Mouse (Mus musculus) MEL (cell line): ENCODE measurements at regions not wholly inside any gene's neighbourhood (a gene's known extent, or its start where the extent isn't known, plus 50 kb on each side); places are given as distances from the start of the nearest gene placed in this dataset.
A peak's percentile ranks its signal among the peaks of the same experiment; 100 is the strongest.

Source experiments
- DNase-seq: peaks from one replicate; pipeline ENCODE4 v3.0.0; 2011; ENCODE audit warnings: low read depth, low spot score
- H3K27ac ChIP-seq: 2 replicates; pipeline ENCODE4 v1.5.1; 2012; ENCODE audit warnings: low read depth, mild to moderate bottlenecking, control low read depth, low read length, moderate library complexity; ENCODE audit not compliant: control insufficient read depth
- H3K27me3 ChIP-seq, 2 experiments: fragments of 150-350 bp in 1 of 2; sonication (generic) in 1 of 2; 2 replicates each; pipeline ENCODE4 v1.6.1; 2012; ENCODE audit warnings: low read length in 2 of 2, mild to moderate bottlenecking in 2 of 2, improper control_type of control experiment in 1 of 2, moderate library complexity in 1 of 2; ENCODE audit not compliant: insufficient read depth in 2 of 2, control insufficient read depth in 1 of 2
- H3K36me3 ChIP-seq, 2 experiments: 2 replicates each; pipeline ENCODE4 v1.6.1; 2012 to 2014; ENCODE audit warnings: low read length in 2 of 2, improper control_type of control experiment in 1 of 2, inconsistent platforms in 1 of 2, mild to moderate bottlenecking in 1 of 2; ENCODE audit not compliant: insufficient read depth in 2 of 2, control insufficient read depth in 1 of 2
- H3K4me1 ChIP-seq, 2 experiments: fragments of 150-350 bp in 1 of 2; sonication (generic) in 1 of 2; 2 replicates each; pipeline ENCODE4 v1.6.1; 2012; ENCODE audit warnings: low read length in 2 of 2, improper control_type of control experiment in 1 of 2, mild to moderate bottlenecking in 1 of 2; ENCODE audit not compliant: insufficient read depth in 2 of 2, control insufficient read depth in 1 of 2
- H3K4me3 ChIP-seq, 2 experiments: fragments of 150-350 bp in 1 of 2; sonication (generic) in 1 of 2; 2 replicates each; pipeline ENCODE4 v1.5.1; 2012; ENCODE audit warnings: low read depth in 2 of 2, low read length in 2 of 2, mild to moderate bottlenecking in 2 of 2, moderate library complexity in 2 of 2, control low read depth in 1 of 2, improper control_type of control experiment in 1 of 2; ENCODE audit not compliant: control insufficient read depth in 1 of 2, insufficient read depth in 1 of 2
- H3K79me2 ChIP-seq: 2 replicates; pipeline ENCODE4 v1.6.1; 2012; ENCODE audit warnings: mild to moderate bottlenecking, low read length, moderate library complexity; ENCODE audit not compliant: control insufficient read depth, poor library complexity, insufficient read depth
- H3K9ac ChIP-seq: 2 replicates; pipeline ENCODE4 v1.6.1; 2012; ENCODE audit warnings: low read depth, mild to moderate bottlenecking, control low read depth, low read length, moderate library complexity; ENCODE audit not compliant: control insufficient read depth, poor library complexity, severe bottlenecking
- H3K9me3 ChIP-seq: fragments of 150-350 bp; sonication (generic); replicated peaks from 2 replicates; pipeline ENCODE4 v1.6.1; 2012; ENCODE audit warnings: mild to moderate bottlenecking, low read length, improper control_type of control experiment, moderate library complexity; ENCODE audit not compliant: insufficient read depth
- CTCF ChIP-seq, 3 experiments: IDR thresholded peaks in 2 of 3; conservative IDR thresholded peaks in 1 of 3; 2 replicates each; pipeline ENCODE4 v1.5.1; 2011 to 2012; ENCODE audit warnings: low read length in 3 of 3, low read depth in 2 of 3, mild to moderate bottlenecking in 2 of 3, improper control_type of control experiment in 1 of 3, inconsistent platforms in 1 of 3, mixed read lengths in 1 of 3, moderate library complexity in 1 of 3; ENCODE audit not compliant: control insufficient read depth in 1 of 3, insufficient read depth in 1 of 3, poor library complexity in 1 of 3, severe bottlenecking in 1 of 3
- E2F4 ChIP-seq: IDR thresholded peaks from 2 replicates; pipeline ENCODE4 v1.6.1; 2011; ENCODE audit warnings: low read depth, low read length, improper control_type of control experiment, borderline replicate concordance
- ELF1 ChIP-seq: IDR thresholded peaks from 2 replicates; pipeline ENCODE4 v1.6.1; 2014; ENCODE audit warnings: low read depth, mild to moderate bottlenecking, inconsistent platforms, low read length, improper control_type of control experiment, moderate library complexity
- EP300 ChIP-seq, 2 experiments: IDR thresholded peaks; 2 replicates each; pipeline ENCODE4 v1.6.1; 2011; ENCODE audit warnings: improper control_type of control experiment in 2 of 2, low read length in 2 of 2, low read depth in 1 of 2, mild to moderate bottlenecking in 1 of 2
- ETS1 ChIP-seq: IDR thresholded peaks from 2 replicates; pipeline ENCODE4 v1.6.1; 2012; ENCODE audit warnings: low read depth, mild to moderate bottlenecking, inconsistent platforms, low read length, improper control_type of control experiment, moderate library complexity
- GABPA ChIP-seq: IDR thresholded peaks from 2 replicates; pipeline ENCODE4 v1.6.1; 2012; ENCODE audit warnings: low read depth, mild to moderate bottlenecking, inconsistent platforms, low read length, improper control_type of control experiment, moderate library complexity
- HCFC1 ChIP-seq: IDR thresholded peaks from 2 replicates; pipeline ENCODE4 v1.6.1; 2012; ENCODE audit warnings: low read depth, mild to moderate bottlenecking, inconsistent platforms, low read length, improper control_type of control experiment, moderate library complexity
- KAT2A ChIP-seq: conservative IDR thresholded peaks from 2 replicates; pipeline ENCODE4 v1.6.1; 2012; ENCODE audit warnings: low read depth, low read length, improper control_type of control experiment, inconsistent platforms
- MAFK ChIP-seq: IDR thresholded peaks from 2 replicates; pipeline ENCODE4 v1.6.1; 2011; ENCODE audit warnings: low read depth, mild to moderate bottlenecking, low read length, improper control_type of control experiment, borderline replicate concordance
- MAX ChIP-seq: IDR thresholded peaks from 2 replicates; pipeline ENCODE4 v1.6.1; 2011; ENCODE audit warnings: low read length, improper control_type of control experiment
- MAZ ChIP-seq: IDR thresholded peaks from 2 replicates; pipeline ENCODE4 v1.6.1; 2012; ENCODE audit warnings: low read depth, mild to moderate bottlenecking, inconsistent platforms, low read length, improper control_type of control experiment
- MEF2A ChIP-seq: IDR thresholded peaks from 2 replicates; pipeline ENCODE4 v1.6.1; 2014; ENCODE audit warnings: low read depth, mild to moderate bottlenecking, inconsistent platforms, low read length, improper control_type of control experiment; ENCODE audit not compliant: poor library complexity, insufficient replicate concordance, severe bottlenecking; ENCODE audit errors: extremely low read depth
- MXI1 ChIP-seq: IDR thresholded peaks from 2 replicates; pipeline ENCODE4 v1.6.1; 2011; ENCODE audit warnings: mild to moderate bottlenecking, low read depth, low read length, improper control_type of control experiment
- MYC ChIP-seq: IDR thresholded peaks from 2 replicates; pipeline ENCODE4 v1.6.1; 2011; ENCODE audit warnings: low read depth, mild to moderate bottlenecking, low read length, improper control_type of control experiment, moderate library complexity
- NRF1 ChIP-seq: IDR thresholded peaks from 2 replicates; pipeline ENCODE4 v1.6.1; 2014; ENCODE audit warnings: low read depth, mild to moderate bottlenecking, inconsistent platforms, low read length, improper control_type of control experiment, moderate library complexity; ENCODE audit not compliant: poor library complexity, insufficient read depth, severe bottlenecking
- POLR2A ChIP-seq, 2 experiments: IDR thresholded peaks; 2 replicates each; pipeline ENCODE4 v1.6.1; 2011 to 2012; ENCODE audit warnings: low read length in 2 of 2, mild to moderate bottlenecking in 2 of 2, control low read depth in 1 of 2, improper control_type of control experiment in 1 of 2, low read depth in 1 of 2, moderate library complexity in 1 of 2; ENCODE audit not compliant: control insufficient read depth in 1 of 2, insufficient read depth in 1 of 2, poor library complexity in 1 of 2
- RAD21 ChIP-seq: IDR thresholded peaks from 2 replicates; pipeline ENCODE4 v1.6.1; 2011; ENCODE audit warnings: mild to moderate bottlenecking, low read depth, low read length, improper control_type of control experiment
- RCOR1 ChIP-seq: IDR thresholded peaks from 2 replicates; pipeline ENCODE4 v1.6.1; 2012; ENCODE audit warnings: low read depth, mild to moderate bottlenecking, inconsistent platforms, low read length, improper control_type of control experiment
- SIN3A ChIP-seq: IDR thresholded peaks from 2 replicates; pipeline ENCODE4 v1.6.1; 2012; ENCODE audit warnings: low read length, improper control_type of control experiment, inconsistent platforms
- SMC3 ChIP-seq: IDR thresholded peaks from 2 replicates; pipeline ENCODE4 v1.6.1; 2011; ENCODE audit warnings: low read depth, low read length, improper control_type of control experiment
- TCF12 ChIP-seq: IDR thresholded peaks from 2 replicates; pipeline ENCODE4 v1.6.1; 2014; ENCODE audit warnings: low read depth, mild to moderate bottlenecking, inconsistent platforms, low read length, improper control_type of control experiment, moderate library complexity
- USF2 ChIP-seq, 2 experiments: IDR thresholded peaks; 2 replicates each; pipeline ENCODE4 v1.6.1; 2011 to 2012; ENCODE audit warnings: improper control_type of control experiment in 2 of 2, low read length in 2 of 2, borderline replicate concordance in 1 of 2, inconsistent platforms in 1 of 2, low read depth in 1 of 2, mild to moderate bottlenecking in 1 of 2; ENCODE audit not compliant: insufficient read depth in 1 of 2
- ZMIZ1 ChIP-seq: IDR thresholded peaks from 2 replicates; pipeline ENCODE4 v1.6.1; 2012; ENCODE audit warnings: low read depth, mild to moderate bottlenecking, inconsistent platforms, low read length, improper control_type of control experiment, moderate library complexity
- ZNF384 ChIP-seq: IDR thresholded peaks from 2 replicates; pipeline ENCODE4 v1.6.1; 2012; ENCODE audit warnings: low read depth, mild to moderate bottlenecking, inconsistent platforms, low read length, improper control_type of control experiment

- peak; percentile 38; the same call in 1 of the 2 replicates for TF ChIP-seq TCF12
- TF ChIP-seq CTCF (IDR thresholded peaks at IDR 0.05 in 2 of 3, conservative IDR thresholded peaks at IDR 0.05 in 1 of 3; ENCODE audit: control insufficient read depth in 1 of 3, insufficient read depth in 1 of 3, low read depth in 2 of 3, low read length in 3 of 3, poor library complexity in 1 of 3, severe bottlenecking in 1 of 3): no peak
- TF ChIP-seq USF2 (IDR thresholded peaks at IDR 0.05; ENCODE audit: borderline replicate concordance in 1 of 2, insufficient read depth in 1 of 2, low read depth in 1 of 2, low read length in 2 of 2): no peak
- TF ChIP-seq MXI1: no peak
- no peak for TF ChIP-seq GABPA
- TF ChIP-seq ZNF384: no peak
- no peak for TF ChIP-seq MYC
- TF ChIP-seq EP300 (IDR thresholded peaks at IDR 0.05; ENCODE audit: low read depth in 1 of 2, low read length in 2 of 2): peak; percentile 65 to 70
- TF ChIP-seq NRF1: no peak
- no peak for TF ChIP-seq MAX
- TF ChIP-seq SMC3: no peak
- peak; percentile 66 for TF ChIP-seq RCOR1
- no peak for TF ChIP-seq RAD21
- no peak for TF ChIP-seq HCFC1
- no peak for TF ChIP-seq MAFK
- no peak for TF ChIP-seq KAT2A
- no peak for TF ChIP-seq MAZ
- no peak for TF ChIP-seq ZMIZ1
- TF ChIP-seq POLR2A (IDR thresholded peaks at IDR 0.05; ENCODE audit: control insufficient read depth in 1 of 2, insufficient read depth in 1 of 2, low read depth in 1 of 2, low read length in 2 of 2, poor library complexity in 1 of 2): no peak
- TF ChIP-seq SIN3A: no peak
- no peak for TF ChIP-seq E2F4
These were observed 63.9 kb upstream of the Dnah7b start (continued) for GRCm38 (mm10) chr1:46002255-46002654.

GRCm38 (mm10) chr1:46003472-46003871 is 62.6 kb upstream of the Dnah7b start:
- Histone ChIP-seq H3K27me3 (no peaks in the 10 kb centered on the region; a peak in 1 of 4 replicates), H3K36me3 (no peaks in the 10 kb centered on the region), H3K79me2 (no peaks in the 10 kb centered on the region), H3K9me3 (no peaks in the 10 kb centered on the region), H3K9ac (no peak overlapping the region), H3K27ac (no peak overlapping the region), H3K4me1 (no peaks in the 10 kb centered on the region), H3K4me3 (no peak overlapping the region)
- no peak for TF ChIP-seq RAD21
- TF ChIP-seq MAZ: no peak
- no peak for TF ChIP-seq MAX
- no peak for TF ChIP-seq ELF1
- TF ChIP-seq MEF2A: no peak
- TF ChIP-seq GABPA: no peak
- TF ChIP-seq NRF1: no peak
- no peak for TF ChIP-seq ETS1
- no peak for DNase-seq
